ENCODE assay signal across 8 mouse cellular contexts in genomic region chr7:130865613-130866591, GRCm38 (mm10). TPM values are rescaled to one million over a fixed set of nuclear protein-coding genes. Genes with fewer than 3 reads are reported as not detected.
DNase-seq lines count a peak whose midpoint lies in the region; ATAC-seq and TF ChIP-seq lines count a peak whose summit lies in the region.

Gene Plekha1, plus strand, starts transcription at chr7:130865756.

- H3K9ac ChIP-seq in hindbrain, embryonic 12.5 days = peak within 1 kb of the TSS; percentile 89
- peak within 1 kb of the TSS; percentile 82 for H3K9ac ChIP-seq in lung, postnatal 0 days (replicated peaks; ENCODE audit: low read depth)

- H3K27me3 ChIP-seq in hindbrain, embryonic 12.5 days = 0 out of 2 replicates have a peak, but pooled peaks cover 2% of the 10 kb centered on the region
- H3K27me3 ChIP-seq in lung, postnatal 0 days (replicated peaks; ENCODE audit: insufficient read depth, low read length) = no peaks in the 10 kb centered on the region

- peaks cover 12% of the 10 kb centered on the region for H3K4me1 ChIP-seq in hindbrain, embryonic 12.5 days
- H3K4me1 ChIP-seq in lung, postnatal 0 days (ENCODE audit: insufficient read depth, low read depth, low read length) = no peaks in the 10 kb centered on the region

- no peaks in the 10 kb centered on the region for H3K36me3 ChIP-seq in hindbrain, embryonic 12.5 days
- H3K36me3 ChIP-seq in lung, postnatal 0 days (ENCODE audit: insufficient read depth, low read length) = no peaks in the 10 kb centered on the region

- DNase-seq in NIH3T3 (ENCODE audit: low read depth) = peak; percentile 98
- DNase-seq in cerebellum, adult 9-11 months = peak; percentile 99
- DNase-seq in frontal cortex, postnatal 14 days (ENCODE audit: low spot score in 2 of 2) = peak; percentile 98
- DNase-seq in layer of hippocampus, postnatal 10 days (ENCODE audit: low spot score in 2 of 2) = peak; percentile 96 to 98
- peak; percentile 98 for DNase-seq in lung, postnatal 0 days (ENCODE audit: low spot score)
- peak; percentile 84 for DNase-seq in ovary, postnatal 10 days (ENCODE audit: low spot score)
- peak; percentile 97 for DNase-seq in thymus, postnatal 0 days (ENCODE audit: low spot score)

- WGBS in hindbrain, embryonic 12.5 days = under 1% methylated on average over 103 of the region's 114 CpGs
- under 1% methylated on average over 84 of the region's 114 CpGs for WGBS in lung, postnatal 0 days

- peak within 1 kb of the TSS; percentile 90 for H3K4me3 ChIP-seq in hindbrain, embryonic 12.5 days
- peak within 1 kb of the TSS; percentile 88 for H3K4me3 ChIP-seq in lung, postnatal 0 days (ENCODE audit: low read depth, low read length)

- peak within 1 kb of the TSS; percentile 74 for H3K27ac ChIP-seq in hindbrain, embryonic 12.5 days
- H3K27ac ChIP-seq in lung, postnatal 0 days (ENCODE audit: low read length) = peak within 1 kb of the TSS; percentile 88

- ATAC-seq in hindbrain, embryonic 12.5 days (ENCODE audit: low FRiP score) = peak; percentile 98
- peak; percentile 99 for ATAC-seq in lung, postnatal 0 days

- TF ChIP-seq CTCF in lung, postnatal 0 days (IDR thresholded peaks at IDR 0.05) = no peak; the same call in 1 of the 2 replicates

- H3K4me2 ChIP-seq in hindbrain, embryonic 12.5 days (replicated peaks) = peak within 1 kb of the TSS; percentile 62
- peak within 1 kb of the TSS; percentile 70 for H3K4me2 ChIP-seq in lung, postnatal 0 days (replicated peaks; ENCODE audit: low read depth, low read length)

- TF ChIP-seq EP300 in lung, postnatal 0 days (IDR thresholded peaks at IDR 0.05) = no peak

- no peaks in the 10 kb centered on the region for H3K9me3 ChIP-seq in hindbrain, embryonic 12.5 days (replicated peaks)
- H3K9me3 ChIP-seq in lung, postnatal 0 days (ENCODE audit: low read length) = no peaks in the 10 kb centered on the region

RNA-seq across cellular contexts. Expression of gene Plekha1, which starts in this region (rescaled TPM):
- polyA plus RNA-seq in hindbrain, embryonic 12.5 days (2016; fragmentation: Nextera tagmentation; extraction: Ambion mirVana) = 56.5 and 59.0 TPM in 2 replicates
- 10 to 100 TPM; 85.2 to 91.1 TPM for total RNA-seq in layer of hippocampus, postnatal 10 days (2021)
- 74.5 and 83.9 TPM in 2 replicates for polyA plus RNA-seq in lung, postnatal 0 days (2015; fragmentation: Nextera tagmentation; extraction: Ambion mirVana)
- polyA plus RNA-seq in thymus, postnatal 0 days (2015; fragmentation: Nextera tagmentation; extraction: Ambion mirVana) = 17.6 and 20.7 TPM in 2 replicates

Comparison
In these comparisons a context has a peak if more than half of its experiments do, and no peak if none do; other contexts are left out.
1. Peak in every context shown above with its lines: DNase-seq, ATAC-seq, H3K4me3 ChIP-seq and H3K27ac ChIP-seq.